Mouse (Mus musculus): ENCODE results near the gene Rfx1. TPM values are rescaled to one million over a fixed set of nuclear protein-coding genes. Genes with fewer than 3 reads are reported as not detected.
A peak's percentile ranks its signal among the peaks of the same experiment; 100 is the strongest.

Gene Rfx1
- polyA plus RNA-seq, 1 experiment from 2014 or later: 7.4 TPM

DNA sequence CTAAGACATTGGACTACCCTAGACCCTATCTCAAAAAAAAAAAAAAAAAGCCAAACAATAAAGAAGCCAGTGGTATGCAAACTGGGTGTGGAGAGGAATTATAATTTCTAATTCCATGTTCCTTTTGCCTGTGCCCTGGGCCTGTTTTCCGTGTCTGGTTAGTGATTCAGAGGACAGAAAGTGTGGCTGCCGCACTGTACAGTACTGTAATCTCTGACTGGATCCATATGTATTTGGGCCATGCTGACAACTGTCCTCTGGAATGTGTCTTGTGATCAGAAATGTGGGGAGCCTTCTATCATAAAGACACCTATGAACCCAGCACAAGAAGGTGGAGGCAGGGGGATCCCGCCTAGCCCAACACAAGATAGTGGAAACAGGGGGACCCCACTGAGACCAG is 55.5 kb downstream of the Rfx1 start:
- ATAC-seq (replicated peaks; ENCODE audit: low FRiP score, low read depth) (no peak), DNase-seq (ENCODE audit: low spot score) (no peak)
- Histone ChIP-seq H3K4me2 (ENCODE audit: low read length) (no peak overlapping the region), H3K27me3 (ENCODE audit: insufficient read depth, low read length) (no peaks in the 10 kb centered on the region), H3K4me3 (replicated peaks; ENCODE audit: low read depth, low read length) (no peak overlapping the region), H3K36me3 (ENCODE audit: insufficient read depth, low read length) (no peaks in the 10 kb centered on the region), H3K27ac (no peak overlapping the region), H3K9ac (ENCODE audit: low read depth, low read length) (no peak overlapping the region), H3K4me1 (replicated peaks; ENCODE audit: insufficient read depth, low read length) (no peaks in the 10 kb centered on the region), H3K9me3 (replicated peaks; ENCODE audit: low read length) (no peaks in the 10 kb centered on the region)
- WGBS: 77% methylated on average over 3 of the region's 3 CpGs
- TF ChIP-seq CTCF (IDR thresholded peaks at IDR 0.05; ENCODE audit: low read depth): no peak

DNA sequence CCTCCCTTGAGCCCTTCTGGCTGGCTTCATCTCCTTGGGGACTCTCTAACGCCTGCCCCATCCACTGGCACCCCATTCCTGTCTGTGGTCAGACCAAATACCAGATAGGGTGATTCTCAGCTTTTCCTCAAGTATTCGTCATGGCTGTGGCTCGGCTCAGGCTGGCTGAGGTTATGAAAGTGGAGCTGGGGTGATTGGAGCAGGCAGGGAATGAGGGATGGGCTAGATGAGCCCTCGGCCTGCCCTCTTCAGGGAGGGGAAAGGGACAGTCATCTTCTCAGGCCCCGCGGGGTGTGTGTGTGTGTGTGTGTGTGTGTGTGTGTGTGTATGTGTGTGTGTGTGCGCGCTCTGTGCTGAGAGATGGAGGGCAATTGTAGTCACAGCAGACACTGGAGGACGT is 59.0 kb downstream of the Rfx1 start, which contains the start of gene Podnl1:
Podnl1 (plus strand) TSS at position 334 of the 400 bp plus-strand sequence.
- Histone ChIP-seq H3K9ac (ENCODE audit: low read depth, low read length) (no peak within 1 kb of the TSS), H3K4me2 (ENCODE audit: low read length) (no peak within 1 kb of the TSS), H3K4me1 (replicated peaks; ENCODE audit: insufficient read depth, low read length) (no peaks in the 10 kb centered on the region), H3K27ac (no peak within 1 kb of the TSS), H3K9me3 (replicated peaks; ENCODE audit: low read length) (no peaks in the 10 kb centered on the region), H3K27me3 (ENCODE audit: insufficient read depth, low read length) (no peaks in the 10 kb centered on the region), H3K36me3 (ENCODE audit: insufficient read depth, low read length) (no peaks in the 10 kb centered on the region), H3K4me3 (replicated peaks; ENCODE audit: low read depth, low read length) (no peak within 1 kb of the TSS)
- DNase-seq (ENCODE audit: low spot score) (peak; percentile 34), ATAC-seq (replicated peaks; ENCODE audit: low FRiP score, low read depth) (0 out of 2 replicates have a peak, but pooled peaks have one; percentile 33)
- no peak for TF ChIP-seq CTCF (IDR thresholded peaks at IDR 0.05; ENCODE audit: low read depth)
- WGBS: 29% methylated on average over 9 of the region's 9 CpGs

DNA sequence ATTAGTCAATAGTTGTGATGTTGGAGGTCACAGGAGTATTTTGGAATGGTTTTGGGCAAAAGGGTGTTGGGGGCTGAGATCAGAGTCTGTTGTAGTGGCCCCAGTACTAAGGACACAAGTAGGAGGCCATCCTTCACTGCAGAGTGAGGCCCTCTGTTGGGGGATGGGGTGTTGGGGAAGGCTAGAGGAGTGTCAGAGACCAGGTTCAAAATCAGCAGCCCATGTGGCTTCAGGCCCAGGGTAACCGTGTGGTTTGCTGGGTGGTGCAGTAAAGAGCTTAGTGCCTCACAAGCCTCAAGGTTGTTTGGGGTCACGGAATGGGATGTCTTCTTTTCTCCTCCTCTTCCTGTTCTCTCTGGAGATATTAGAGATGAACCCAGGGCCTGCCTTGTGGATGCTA is 60.1 kb downstream of the Rfx1 start:
- ATAC-seq (replicated peaks; ENCODE audit: low FRiP score, low read depth): no peak
- no peak overlapping the region for H3K9ac ChIP-seq (ENCODE audit: low read depth, low read length)
- no peak overlapping the region for H3K4me3 ChIP-seq (replicated peaks; ENCODE audit: low read depth, low read length)
- H3K4me1 ChIP-seq (replicated peaks; ENCODE audit: insufficient read depth, low read length): no peaks in the 10 kb centered on the region
- no peak for DNase-seq (ENCODE audit: low spot score)
- no peak overlapping the region for H3K4me2 ChIP-seq (ENCODE audit: low read length)
- TF ChIP-seq CTCF (IDR thresholded peaks at IDR 0.05; ENCODE audit: low read depth): no peak
- H3K36me3 ChIP-seq (ENCODE audit: insufficient read depth, low read length): no peaks in the 10 kb centered on the region
- H3K9me3 ChIP-seq (replicated peaks; ENCODE audit: low read length): no peaks in the 10 kb centered on the region
- 60% methylated on average over 2 of the region's 2 CpGs for WGBS
- H3K27me3 ChIP-seq (ENCODE audit: insufficient read depth, low read length): no peaks in the 10 kb centered on the region
- no peak overlapping the region for H3K27ac ChIP-seq

DNA sequence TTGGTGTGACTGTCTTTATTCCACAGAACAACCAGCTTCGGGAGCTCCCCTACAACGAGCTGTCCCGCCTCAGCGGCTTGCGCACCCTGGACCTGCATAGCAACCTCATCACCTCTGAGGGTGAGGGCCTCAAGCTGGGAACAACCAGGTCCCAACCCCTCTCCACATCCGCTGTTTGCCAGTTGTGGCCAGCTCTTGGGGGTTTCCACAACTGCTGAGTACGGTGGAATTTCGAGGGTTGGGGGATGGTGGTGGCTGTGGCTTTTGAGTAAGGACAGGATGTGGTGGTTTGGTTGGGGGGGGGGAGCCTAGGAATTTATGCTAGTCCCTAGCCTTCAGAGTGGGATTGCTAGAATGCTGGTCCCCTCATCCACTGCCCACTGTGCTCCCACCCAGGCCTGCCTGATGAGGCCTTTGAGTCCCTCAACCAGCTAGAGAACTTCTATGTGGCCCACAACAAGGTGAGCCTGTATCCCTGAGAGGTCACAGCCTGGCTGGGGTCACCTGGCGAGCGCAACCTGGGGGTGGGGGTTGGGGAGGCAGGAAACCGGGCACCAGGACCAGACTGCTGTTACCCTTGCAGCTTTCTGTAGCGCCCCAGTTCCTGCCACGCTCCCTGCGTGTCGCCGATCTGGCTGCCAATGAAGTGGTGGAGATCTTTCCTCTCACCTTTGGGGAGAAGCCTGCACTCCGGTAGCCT is 60.7 kb downstream of the Rfx1 start:
- 58% methylated on average over 17 of the region's 17 CpGs for WGBS
- ATAC-seq (replicated peaks; ENCODE audit: low FRiP score, low read depth) (no peak), DNase-seq (ENCODE audit: low spot score) (no peak)
- Histone ChIP-seq H3K27me3 (ENCODE audit: insufficient read depth, low read length) (no peaks in the 10 kb centered on the region), H3K4me3 (replicated peaks; ENCODE audit: low read depth, low read length) (no peak overlapping the region), H3K36me3 (ENCODE audit: insufficient read depth, low read length) (no peaks in the 10 kb centered on the region; the same call in 1 of the 2 replicates), H3K9ac (ENCODE audit: low read depth, low read length) (no peak overlapping the region), H3K27ac (no peak overlapping the region), H3K4me2 (ENCODE audit: low read length) (no peak overlapping the region), H3K9me3 (replicated peaks; ENCODE audit: low read length) (no peaks in the 10 kb centered on the region), H3K4me1 (replicated peaks; ENCODE audit: insufficient read depth, low read length) (no peaks in the 10 kb centered on the region)
- no peak for TF ChIP-seq CTCF (IDR thresholded peaks at IDR 0.05; ENCODE audit: low read depth)

DNA sequence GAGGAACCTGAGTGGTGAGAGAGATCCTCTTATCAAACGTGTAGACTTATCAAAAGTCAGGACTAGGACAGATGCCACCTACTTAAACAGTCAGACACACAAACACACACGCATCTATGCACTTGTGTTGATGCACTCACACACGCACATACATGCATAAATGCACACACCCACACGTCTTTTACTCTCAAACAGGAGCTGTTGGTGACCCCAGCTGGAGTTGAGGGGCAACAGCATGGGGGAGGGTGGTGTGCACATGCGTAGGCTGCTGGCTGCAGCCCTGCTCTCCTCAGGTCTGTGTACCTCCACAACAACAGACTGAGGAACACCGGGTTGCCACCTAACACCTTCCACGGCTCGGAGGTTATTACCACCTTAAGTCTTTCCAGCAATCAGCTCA is 61.6 kb downstream of the Rfx1 start:
- H3K36me3 ChIP-seq (ENCODE audit: insufficient read depth, low read length): peaks cover 9% of the 10 kb centered on the region; the same call in 1 of the 2 replicates
- no peaks in the 10 kb centered on the region for H3K27me3 ChIP-seq (ENCODE audit: insufficient read depth, low read length)
- DNase-seq (ENCODE audit: low spot score): peak; percentile 9
- TF ChIP-seq CTCF (IDR thresholded peaks at IDR 0.05; ENCODE audit: low read depth): peak; percentile 33; the same call in 1 of the 2 replicates
- 51% methylated on average over 8 of the region's 8 CpGs for WGBS
- no peak overlapping the region for H3K4me2 ChIP-seq (ENCODE audit: low read length)
- H3K4me3 ChIP-seq (replicated peaks; ENCODE audit: low read depth, low read length): no peak overlapping the region
- H3K9me3 ChIP-seq (replicated peaks; ENCODE audit: low read length): no peaks in the 10 kb centered on the region
- no peaks in the 10 kb centered on the region for H3K4me1 ChIP-seq (replicated peaks; ENCODE audit: insufficient read depth, low read length)
- no peak overlapping the region for H3K9ac ChIP-seq (ENCODE audit: low read depth, low read length)
- H3K27ac ChIP-seq: no peak overlapping the region
- ATAC-seq (replicated peaks; ENCODE audit: low FRiP score, low read depth): no peak

DNA sequence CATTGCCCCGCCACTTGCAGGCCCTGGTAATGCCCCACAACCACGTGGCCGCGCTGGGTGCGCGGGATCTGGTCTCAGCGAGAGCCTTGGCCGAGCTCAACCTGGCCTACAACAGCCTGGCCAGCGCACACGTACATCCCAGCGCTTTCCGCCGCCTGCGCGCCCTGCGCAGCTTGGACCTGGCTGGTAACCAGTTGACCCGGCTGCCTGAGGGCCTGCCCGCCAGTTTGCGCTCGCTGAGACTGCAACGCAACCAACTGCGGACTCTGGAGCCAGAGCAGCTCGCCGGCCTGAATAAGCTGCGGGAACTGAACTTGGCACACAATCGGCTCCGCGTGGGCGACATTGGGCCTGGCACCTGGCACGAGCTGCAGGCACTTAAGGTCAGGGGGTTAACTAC is 64.2 kb downstream of the Rfx1 start:
- no peak for TF ChIP-seq CTCF (IDR thresholded peaks at IDR 0.05; ENCODE audit: low read depth)
- H3K4me1 ChIP-seq (replicated peaks; ENCODE audit: insufficient read depth, low read length): no peaks in the 10 kb centered on the region
- 42% methylated on average over 30 of the region's 30 CpGs for WGBS
- peaks cover 33% of the 10 kb centered on the region; the same call in 1 of the 2 replicates for H3K36me3 ChIP-seq (ENCODE audit: insufficient read depth, low read length)
- no peak overlapping the region for H3K4me2 ChIP-seq (ENCODE audit: low read length)
- H3K27me3 ChIP-seq (ENCODE audit: insufficient read depth, low read length): no peaks in the 10 kb centered on the region
- H3K4me3 ChIP-seq (replicated peaks; ENCODE audit: low read depth, low read length): no peak overlapping the region
- ATAC-seq (replicated peaks; ENCODE audit: low FRiP score, low read depth) (no peak; the same call in 1 of the 2 replicates), DNase-seq (ENCODE audit: low spot score) (no peak)
- H3K9me3 ChIP-seq (replicated peaks; ENCODE audit: low read length): no peaks in the 10 kb centered on the region
- no peak overlapping the region for H3K27ac ChIP-seq
- no peak overlapping the region for H3K9ac ChIP-seq (ENCODE audit: low read depth, low read length)
